Mouse (Mus musculus) embryonic stem cell, embryonic (primary cell): Measurements from ENCODE around the gene Gm15557.

ENCODE experiments used
- CTCF ChIA-PET, 4 experiments: fragments of 300-600 bp in 2 of 4; fragments of 350-600 bp in 2 of 4; sonication (Branson Sonifier 250); formaldehyde crosslinking; loops; one replicate each; lab custom pipeline; 2022; ENCODE audit warnings: inconsistent platforms in 2 of 4; lab: Charles Lee
- POLR2A ChIA-PET, 4 experiments: fragments of 300-600 bp in 2 of 4; fragments of 350-600 bp in 2 of 4; sonication (Branson Sonifier 250); formaldehyde crosslinking; loops; one replicate each; lab custom pipeline; 2022; ENCODE audit warnings: antibody characterized with exemption in 4 of 4, inconsistent platforms in 1 of 4; lab: Charles Lee

Gm15557 gene

GRCm38 (mm10) chr2:155979328-155979991 lies 38.9 kb downstream of the Gm15557 start:
- ChIA-PET CTCF (no interaction called here), POLR2A (interaction anchor here in 3 of 4 experiments (0.7 to 1.7 kb wide), 11 partner anchors 11 to 201 kb away, joined by 3 to 5 read pairs (median 3); partner anchors contain the start of genes 6430550D23Rik (in 1 of the 3), Ergic3 (in 1 of the 3) and Uqcc1 (in 1 of the 3))

GRCm38 (mm10) chr2:155985776-155986175 lies 45.2 kb downstream of the Gm15557 start:
- CTCF ChIA-PET = interaction anchor here in 1 of 4 experiments (0.9 kb wide), 1 partner anchor 20 kb away, joined by 3 read pairs; no protein-coding TSS in a partner anchor
- POLR2A ChIA-PET = interaction anchor here in 2 of 4 experiments (1.1 to 4.4 kb wide), 5 partner anchors 10 to 15 kb away, joined by 3 to 25 read pairs (median 5); no protein-coding TSS in a partner anchor

GRCm38 (mm10) chr2:155987131-155987530 lies 46.6 kb downstream of the Gm15557 start:
- ChIA-PET POLR2A (interaction anchor here in 3 of 4 experiments (0.5 to 4.4 kb wide), 12 partner anchors 9 to 258 kb away, joined by 3 to 25 read pairs (median 4); partner anchors contain the start of genes 6430550D23Rik (in 2 of the 3), Ergic3 (in 2 of the 3), Cep250 (in 1 of the 3) and Edem2 (in 1 of the 3)), CTCF (no interaction called here)

DNA sequence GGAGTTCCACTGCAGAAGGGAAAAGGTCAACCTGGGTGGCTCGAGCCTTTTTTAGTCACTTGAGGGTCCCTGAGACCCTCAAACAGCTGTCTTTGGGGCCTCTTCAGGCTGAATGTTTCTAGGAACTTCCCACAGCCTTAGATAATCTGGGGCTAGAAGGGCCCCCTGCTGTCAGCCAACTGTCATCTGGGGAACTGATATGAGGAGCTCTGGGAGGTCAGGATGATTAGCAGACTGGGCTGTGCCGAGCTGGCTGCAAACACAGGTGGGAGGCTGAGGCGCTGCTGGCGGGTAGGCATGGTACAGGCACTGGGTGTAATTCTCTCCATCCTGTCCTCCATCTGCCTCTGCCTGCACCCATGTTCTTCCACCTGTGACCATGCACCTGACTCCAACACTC lies 48.6 kb downstream of the Gm15557 start:
- ChIA-PET POLR2A (interaction anchor here in 2 of 4 experiments (1.2 to 1.3 kb wide), 2 partner anchors 26 to 33 kb away, joined by 3 read pairs; partner anchors contain the start of gene Cep250 (in 1 of the 2)), CTCF (no interaction called here)

DNA sequence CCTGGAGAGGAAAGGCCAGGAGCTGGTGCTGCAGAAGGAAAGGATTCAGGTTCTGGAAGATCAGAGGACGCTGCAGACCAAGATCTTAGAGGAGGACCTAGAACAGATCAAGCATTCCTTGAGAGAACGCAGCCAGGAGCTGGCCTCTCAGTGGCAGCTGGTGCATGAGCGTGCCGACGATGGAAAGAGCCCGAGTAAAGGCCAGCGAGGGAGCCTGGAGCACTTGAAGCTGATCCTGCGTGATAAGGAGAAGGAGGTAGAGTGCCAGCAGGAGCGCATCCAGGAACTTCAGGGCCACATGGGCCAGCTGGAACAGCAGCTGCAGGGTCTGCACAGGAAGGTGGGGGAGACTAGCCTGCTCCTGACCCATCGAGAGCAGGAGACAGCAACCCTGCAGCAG lies 50.6 kb downstream of the Gm15557 start:
- ChIA-PET POLR2A (interaction anchor here (0.6 to 3.8 kb wide), 16 partner anchors 10 to 121 kb away, joined by 3 to 22 read pairs (median 3); partner anchors contain the start of genes 6430550D23Rik (in 2 of the 4), Cep250 (in 2 of the 4), Ergic3 (in 2 of the 4) and Cpne1 (in 1 of the 4)), CTCF (interaction anchor here in 2 of 4 experiments (0.6 to 1.2 kb wide), 4 partner anchors 17 to 158 kb away, joined by 3 read pairs; no protein-coding TSS in a partner anchor)

DNA sequence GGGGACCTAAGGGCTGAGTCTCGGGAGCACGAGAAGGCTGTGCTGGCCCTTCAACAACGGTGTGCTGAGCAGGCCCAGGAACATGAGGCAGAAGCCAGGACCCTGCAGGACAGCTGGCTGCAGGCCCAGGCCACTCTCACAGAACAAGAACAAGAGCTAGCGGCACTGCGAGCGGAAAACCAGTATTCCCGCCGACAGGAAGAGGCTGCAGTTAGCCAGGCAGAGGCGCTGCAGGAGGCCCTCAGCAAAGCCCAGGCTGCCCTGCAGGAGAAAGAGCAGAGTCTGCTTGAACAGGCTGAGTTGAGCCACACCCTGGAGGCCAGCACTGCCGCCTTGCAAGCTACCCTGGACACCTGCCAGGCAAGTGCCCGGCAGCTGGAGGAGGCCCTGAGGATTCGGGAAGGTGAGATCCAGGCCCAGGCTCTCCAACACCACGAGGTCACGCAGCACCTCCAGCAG lies 51.4 kb downstream of the Gm15557 start:
- CTCF ChIA-PET = interaction anchor here in 2 of 4 experiments (0.5 to 1.2 kb wide), 2 partner anchors 13 to 18 kb away, joined by 3 to 4 read pairs; no protein-coding TSS in a partner anchor
- POLR2A ChIA-PET = interaction anchor here in 3 of 4 experiments (0.7 to 3.8 kb wide), 16 partner anchors 9 to 474 kb away, joined by 3 to 22 read pairs (median 3); partner anchors contain the start of genes 6430550D23Rik (in 2 of the 3), Cep250 (in 2 of the 3), Ergic3 (in 2 of the 3) and Acss2 (in 1 of the 3)
